Mouse (Mus musculus) c-Kit-positive CD71-positive TER-119-positive erythroid progenitor cells, embryonic 14.5 days (primary cell): ENCODE data around the gene Ryr2.

Experiments
- DNase-seq: peaks from one replicate; pipeline ENCODE4 v3.0.0-alpha.2; 2013; ENCODE audit warnings: low spot score

Gene Ryr2

DNA sequence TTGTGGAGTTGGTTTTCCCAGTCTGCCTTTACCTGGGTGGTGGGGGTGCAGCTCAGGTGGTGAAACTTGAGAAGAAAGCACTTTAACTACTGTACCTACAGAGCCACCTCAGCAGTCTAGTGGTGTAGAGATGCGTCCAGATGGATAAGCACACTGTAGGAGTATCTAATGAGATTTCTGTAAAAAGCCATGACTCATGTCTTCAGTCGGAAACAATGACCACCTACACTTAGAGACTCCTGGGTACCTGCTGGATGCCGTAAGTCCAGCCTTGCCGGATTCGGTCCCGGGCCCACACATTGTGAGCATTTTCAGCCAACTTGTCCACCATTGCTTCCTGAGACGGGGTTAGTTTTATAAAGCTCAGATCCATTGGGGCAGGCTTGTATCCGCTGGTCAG is 334.6 kb downstream of the Ryr2 start:
- DNase-seq = no peak

GRCm38 (mm10) chr13:11766899-11767298 is 339.8 kb downstream of the Ryr2 start:
- DNase-seq = no peak

DNA sequence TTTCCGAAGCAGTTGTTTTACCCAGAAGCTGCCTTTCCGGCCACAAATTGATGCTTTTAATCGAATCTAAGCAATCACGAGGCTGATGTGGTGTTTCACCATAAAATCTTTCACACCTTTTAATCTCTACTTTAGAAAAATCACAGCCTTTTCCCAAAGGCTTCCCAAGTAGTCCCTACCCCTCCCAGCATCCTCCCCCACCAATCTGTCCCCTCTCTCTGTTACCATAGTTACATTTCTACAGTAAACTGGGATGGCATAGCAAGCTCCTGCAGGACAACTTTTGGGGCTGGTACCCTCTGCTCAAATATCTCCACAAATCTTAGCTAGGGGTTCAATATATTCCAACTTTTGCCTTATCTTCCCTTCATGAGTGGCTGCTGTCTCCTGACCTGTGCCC is 342.8 kb downstream of the Ryr2 start:
- no peak for DNase-seq

- peak; percentile 5 for DNase-seq
Observed at GRCm38 (mm10) chr13:11763104-11763503, 343.6 kb downstream of the Ryr2 start.

GRCm38 (mm10) chr13:11757894-11758293 is 348.9 kb downstream of the Ryr2 start:
- no peak for DNase-seq

GRCm38 (mm10) chr13:11745479-11745878 is 361.3 kb downstream of the Ryr2 start:
- no peak for DNase-seq

- DNase-seq = no peak
Observed at GRCm38 (mm10) chr13:11738211-11738610, 368.5 kb downstream of the Ryr2 start.

DNA sequence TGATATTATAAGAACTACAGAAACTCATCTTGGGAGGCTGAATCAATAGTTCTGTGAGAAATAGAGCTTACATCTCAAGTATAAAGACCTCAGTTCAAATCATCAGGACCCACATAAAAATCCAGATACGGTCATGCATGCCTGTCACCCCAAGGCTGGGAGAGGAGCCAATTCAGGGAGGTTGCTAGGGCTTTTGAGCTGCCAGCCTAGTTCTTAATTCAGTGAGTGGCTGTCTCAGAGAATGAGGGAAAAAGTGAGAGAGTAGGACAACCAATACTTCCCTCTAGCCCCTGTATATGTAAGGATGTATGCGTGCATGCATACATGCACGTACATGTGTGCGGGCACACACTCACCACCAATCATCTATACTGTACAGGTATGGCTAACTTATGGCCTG is 390.5 kb downstream of the Ryr2 start:
- no peak for DNase-seq

DNA sequence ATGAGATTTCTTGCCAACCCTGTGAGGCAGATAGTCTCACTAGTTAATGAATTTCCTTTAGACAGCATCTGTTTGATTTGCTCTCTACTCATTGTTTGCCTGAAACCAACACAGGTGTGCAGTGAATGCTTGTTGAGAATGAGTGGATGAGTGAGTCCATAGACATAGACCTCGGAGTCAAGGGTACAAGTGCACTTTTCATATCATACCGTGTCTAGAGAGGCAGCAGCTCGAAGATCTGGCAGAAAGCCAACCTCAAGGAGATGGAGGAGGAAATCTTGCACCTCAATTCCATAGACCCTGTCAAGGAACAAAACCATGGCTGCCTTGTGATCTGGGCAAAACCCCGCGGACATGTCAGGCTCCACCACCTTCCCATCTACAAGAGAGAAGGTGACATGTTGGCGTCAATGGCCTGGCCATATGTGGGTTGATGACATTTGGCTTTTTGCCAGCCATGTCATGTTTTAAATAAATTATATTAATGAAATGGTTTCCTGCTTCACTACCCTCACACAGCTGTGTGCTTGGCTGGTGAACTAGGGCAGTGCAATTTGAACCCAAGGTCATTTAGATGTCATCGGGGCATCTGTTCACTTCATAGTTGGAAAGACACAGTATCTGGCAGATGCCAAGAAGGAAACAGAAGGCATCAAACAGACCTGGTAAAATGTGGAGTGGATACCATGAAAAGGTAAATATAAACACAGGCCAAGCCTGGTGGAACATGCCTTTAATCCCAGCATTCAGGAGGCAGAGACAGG is 396.9 kb downstream of the Ryr2 start:
- no peak for DNase-seq

- no peak for DNase-seq
Observed at GRCm38 (mm10) chr13:11701721-11702120, 405.0 kb downstream of the Ryr2 start.

DNA sequence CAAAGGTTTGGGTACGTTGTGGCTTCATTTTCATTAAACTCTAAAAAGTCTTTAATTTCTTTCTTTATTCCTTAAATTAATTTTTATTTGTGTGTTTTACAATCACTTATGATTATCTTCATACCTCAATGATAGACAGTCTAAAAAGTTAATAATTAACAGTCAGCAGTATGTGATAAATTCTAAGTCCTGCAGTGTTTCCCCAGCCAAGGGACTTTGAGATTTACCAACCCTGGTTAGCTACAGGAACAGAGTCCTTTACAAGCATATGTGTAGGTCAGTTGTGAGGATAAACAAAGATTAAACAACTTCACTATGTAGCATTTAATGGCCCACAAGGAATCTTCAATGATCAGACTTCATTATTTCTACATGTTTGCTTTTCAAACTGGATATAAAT is 410.2 kb downstream of the Ryr2 start:
- DNase-seq = no peak

GRCm38 (mm10) chr13:11681802-11682201 is 424.9 kb downstream of the Ryr2 start:
- DNase-seq = no peak

- no peak for DNase-seq
Observed at GRCm38 (mm10) chr13:11662815-11663214, 443.9 kb downstream of the Ryr2 start.

- DNase-seq = no peak
Observed at GRCm38 (mm10) chr13:11644846-11645245, 461.9 kb downstream of the Ryr2 start.

- DNase-seq = no peak
Observed at GRCm38 (mm10) chr13:11636383-11636782, 470.4 kb downstream of the Ryr2 start.

DNA sequence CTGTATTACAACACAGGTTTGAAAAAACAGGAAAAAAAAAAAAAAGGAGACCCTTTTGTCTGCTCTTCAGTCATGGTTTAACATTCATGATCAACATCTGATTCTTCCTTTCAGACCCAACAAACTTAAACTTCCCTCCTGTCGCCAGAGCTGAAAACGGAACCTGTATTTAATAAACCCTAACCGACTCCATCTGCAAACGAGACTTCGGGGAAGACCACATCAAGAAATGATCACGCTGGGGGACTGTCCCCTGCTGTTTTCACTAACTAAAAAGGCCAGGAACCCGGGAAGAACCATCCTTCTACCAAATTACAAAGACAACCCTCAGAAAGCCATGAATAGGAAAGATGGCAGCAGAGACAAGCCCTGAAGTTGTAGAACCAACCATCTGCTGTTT is 482.2 kb downstream of the Ryr2 start:
- DNase-seq = no peak

GRCm38 (mm10) chr13:11595431-11595830 is 511.3 kb downstream of the Ryr2 start:
- no peak for DNase-seq

GRCm38 (mm10) chr13:11585283-11585682 is 521.5 kb downstream of the Ryr2 start:
- DNase-seq = no peak

DNA sequence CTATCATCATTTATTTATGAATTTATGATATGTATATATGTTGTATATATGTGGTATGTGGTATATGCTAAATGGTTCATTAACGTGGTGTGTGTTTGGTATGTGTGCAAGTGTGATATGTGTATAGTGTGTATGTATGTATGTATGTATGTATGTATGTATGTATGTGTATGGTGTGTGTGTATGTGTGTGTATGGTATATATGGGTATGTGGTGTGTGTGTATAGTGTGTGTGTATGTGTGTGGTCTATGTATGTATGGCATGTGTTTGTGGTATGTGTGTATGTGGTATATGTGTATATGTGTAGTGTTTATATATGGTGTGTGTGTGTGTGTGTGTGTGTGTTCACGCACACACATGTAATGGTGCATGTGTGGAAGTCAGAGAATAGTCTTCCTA is 534.2 kb downstream of the Ryr2 start:
- DNase-seq = no peak

DNA sequence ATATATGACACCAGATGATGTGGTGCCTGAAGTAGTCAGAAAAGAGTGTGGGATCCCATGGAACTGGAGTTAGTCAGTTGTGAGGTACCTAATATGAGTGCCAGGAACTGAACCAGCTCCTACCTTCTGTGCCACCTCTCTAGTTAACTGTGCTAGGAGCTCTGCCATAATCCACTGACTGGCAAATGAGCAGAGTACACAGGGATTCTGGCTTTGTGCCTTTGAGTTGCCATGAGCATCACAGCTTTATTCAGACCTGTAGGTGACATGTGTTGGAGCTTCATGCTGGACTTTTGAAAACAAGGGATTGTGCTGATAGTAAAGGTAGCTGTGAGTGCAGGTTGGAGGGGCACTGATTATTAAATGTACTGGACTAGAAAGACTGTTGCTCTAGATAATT is 539.4 kb downstream of the Ryr2 start:
- no peak for DNase-seq

- no peak for DNase-seq
Observed at GRCm38 (mm10) chr13:11566486-11566885, 540.3 kb downstream of the Ryr2 start.

DNA sequence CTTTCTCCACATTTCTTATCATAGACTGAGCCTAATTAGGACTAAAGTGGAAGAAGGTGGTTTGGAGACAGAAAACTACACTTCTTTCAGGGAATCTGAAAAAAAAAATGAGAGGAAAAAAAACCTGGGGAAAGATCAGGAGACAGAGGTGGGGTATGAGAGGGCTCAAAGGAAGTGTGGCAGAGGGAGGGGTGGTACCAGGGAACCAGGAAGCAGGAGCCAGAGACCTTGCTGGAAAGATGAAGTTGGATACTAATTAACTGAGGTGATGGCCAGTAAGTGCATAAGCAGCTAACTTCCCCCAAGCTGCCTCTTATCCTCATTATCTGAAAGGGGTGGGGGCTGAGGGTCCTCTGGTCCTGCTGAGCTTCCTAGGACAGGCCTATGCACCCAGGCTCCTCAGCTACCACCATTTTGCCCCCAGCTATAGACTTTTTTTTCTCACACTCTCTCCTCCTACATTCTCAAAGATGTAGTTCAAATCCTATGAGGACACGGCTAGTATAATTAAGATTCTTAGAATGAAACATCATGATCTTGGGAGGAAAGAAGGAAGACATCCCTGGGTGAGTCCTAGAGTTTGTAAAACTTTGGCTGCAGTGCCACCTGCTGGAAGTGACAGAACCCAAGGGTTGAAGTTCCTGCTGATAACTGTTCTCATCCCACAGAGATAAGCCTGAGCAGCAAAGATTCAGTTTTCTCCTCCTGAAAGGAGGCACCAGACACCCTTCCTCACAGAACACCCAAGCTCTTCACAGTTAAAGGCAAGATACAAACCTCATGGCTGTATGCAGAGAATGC is 543.3 kb downstream of the Ryr2 start:
- peak; percentile 0 for DNase-seq

GRCm38 (mm10) chr13:11549644-11550043 is 557.1 kb downstream of the Ryr2 start:
- no peak for DNase-seq
